Mouse (Mus musculus): Measurements from ENCODE around the gene Ms4a15.

Ms4a15 gene

GRCm38 (mm10) chr19:10959085-10959977 lies 33.7 kb downstream of the Ms4a15 start:
- no peak for DNase-seq

- peak; percentile 23 for DNase-seq
Measured at GRCm38 (mm10) chr19:10952021-10952939, 40.8 kb downstream of the Ms4a15 start.

- no peak for DNase-seq
Measured at GRCm38 (mm10) chr19:10949558-10949957, 43.5 kb downstream of the Ms4a15 start.

- DNase-seq = peak; percentile 95
Measured at GRCm38 (mm10) chr19:10949112-10949511, 43.9 kb downstream of the Ms4a15 start, which contains the start of gene Ccdc86. Ccdc86 (minus strand) TSS chr19:10949266.

- peak; percentile 9 for DNase-seq
Measured at GRCm38 (mm10) chr19:10948416-10948815, 44.6 kb downstream of the Ms4a15 start.

- no peak for DNase-seq
Measured at GRCm38 (mm10) chr19:10947219-10947618, 45.8 kb downstream of the Ms4a15 start.

GRCm38 (mm10) chr19:10946506-10946905 lies 46.5 kb downstream of the Ms4a15 start:
- no peak for DNase-seq

GRCm38 (mm10) chr19:10943955-10944354 lies 49.1 kb downstream of the Ms4a15 start:
- no peak for DNase-seq

- DNase-seq = peak; percentile 53
Measured at GRCm38 (mm10) chr19:10940801-10941457, 52.1 kb downstream of the Ms4a15 start.

GRCm38 (mm10) chr19:10940097-10940800 lies 52.8 kb downstream of the Ms4a15 start:
- peak; percentile 82 for DNase-seq

- no peak for DNase-seq
Measured at GRCm38 (mm10) chr19:10938771-10939170, 54.3 kb downstream of the Ms4a15 start.

- DNase-seq = no peak
Measured at GRCm38 (mm10) chr19:10937110-10937563, 55.9 kb downstream of the Ms4a15 start, which contains the start of gene Ptgdr2. Ptgdr2 (plus strand) TSS chr19:10937160.

- no peak for DNase-seq
Measured at GRCm38 (mm10) chr19:10936077-10936476, 57.0 kb downstream of the Ms4a15 start.

GRCm38 (mm10) chr19:10935029-10935428 lies 58.0 kb downstream of the Ms4a15 start:
- DNase-seq = no peak

GRCm38 (mm10) chr19:10930641-10931040 lies 62.4 kb downstream of the Ms4a15 start:
- DNase-seq = no peak
